Mouse (Mus musculus): ENCODE results near the gene Icmt. TPM values are rescaled to one million over a fixed set of nuclear protein-coding genes. Genes with fewer than 3 reads are reported as not detected.
A peak's percentile ranks its signal among the peaks of the same experiment; 100 is the strongest.

Icmt gene
- total RNA-seq, 2 experiments from 2014 or later: 30.4 to 31.6 TPM

- DNase-seq: no peak
These were observed 3.3 kb downstream of the Icmt start for GRCm38 (mm10) chr4:152300375-152300774.

GRCm38 (mm10) chr4:152302012-152302411, 5.0 kb downstream of the Icmt start:
- no peak for DNase-seq

- DNase-seq: no peak
These were observed 6.1 kb downstream of the Icmt start for GRCm38 (mm10) chr4:152303172-152303571.

- no peak for DNase-seq
These were observed 7.7 kb downstream of the Icmt start for GRCm38 (mm10) chr4:152304685-152305084.

GRCm38 (mm10) chr4:152305991-152306390, 9.0 kb downstream of the Icmt start:
- no peak for DNase-seq

GRCm38 (mm10) chr4:152307542-152307941, 10.5 kb downstream of the Icmt start:
- DNase-seq: peak; percentile 47

- no peak for DNase-seq
These were observed 15.2 kb downstream of the Icmt start for GRCm38 (mm10) chr4:152312186-152312585.

GRCm38 (mm10) chr4:152313211-152313632, 16.2 kb downstream of the Icmt start:
- DNase-seq: peak; percentile 33

GRCm38 (mm10) chr4:152313934-152314333, 16.9 kb downstream of the Icmt start:
- no peak for DNase-seq

GRCm38 (mm10) chr4:152315498-152316213, 18.6 kb downstream of the Icmt start:
- no peak for DNase-seq

GRCm38 (mm10) chr4:152317631-152318033, 20.6 kb downstream of the Icmt start:
- DNase-seq: no peak

GRCm38 (mm10) chr4:152318517-152319234, 21.6 kb downstream of the Icmt start, which contains the start of gene Rnf207:
Gene Rnf207 (minus strand): TSS chr4:152318993.
- DNase-seq: peak; percentile 76

- DNase-seq: no peak
These were observed 24.4 kb downstream of the Icmt start for GRCm38 (mm10) chr4:152321464-152321863.

- DNase-seq: no peak
These were observed 27.9 kb downstream of the Icmt start for GRCm38 (mm10) chr4:152324641-152325562.

- DNase-seq: peak; percentile 92
These were observed 28.8 kb downstream of the Icmt start, which contains the start of gene Rpl22 for GRCm38 (mm10) chr4:152325574-152326411. Gene Rpl22 (plus strand): TSS chr4:152325742.

- no peak for DNase-seq
These were observed 29.5 kb downstream of the Icmt start for GRCm38 (mm10) chr4:152326543-152326942.

- peak; percentile 61 for DNase-seq
These were observed 31.7 kb downstream of the Icmt start for GRCm38 (mm10) chr4:152328691-152329090.

- DNase-seq: peak; percentile 82
These were observed 35.9 kb downstream of the Icmt start for GRCm38 (mm10) chr4:152332952-152333351.

GRCm38 (mm10) chr4:152333587-152333986, 36.6 kb downstream of the Icmt start:
- DNase-seq: no peak

GRCm38 (mm10) chr4:152337772-152338171, 40.7 kb downstream of the Icmt start:
- DNase-seq: no peak
